Mouse (Mus musculus): ENCODE data around the gene Tmem131. TPM values are rescaled to one million over a fixed set of nuclear protein-coding genes. Genes with fewer than 3 reads are reported as not detected.
"Not testable (repeated sequence)": the region's sequence is repeated elsewhere in the genome, so short reads cannot be mapped to it uniquely, and the experiment has no call there.

Gene Tmem131
- polyA plus RNA-seq, 1 experiment = 12.2 TPM

GRCm38 (mm10) chr1:36896423-36896822, 47.0 kb downstream of the Tmem131 start:
- no peak overlapping the region for H3K4me3 ChIP-seq
- H3K79me2 ChIP-seq (ENCODE audit: control insufficient read depth, insufficient read depth) = peaks cover 66% of the 10 kb centered on the region
- TF ChIP-seq TCF3 (IDR thresholded peaks at IDR 0.05; ENCODE audit: insufficient read length, low read depth) (no peak), CEBPB (IDR thresholded peaks at IDR 0.05; ENCODE audit: insufficient read depth, poor library complexity, severe bottlenecking) (no peak), MYOG (IDR thresholded peaks at IDR 0.05; ENCODE audit: control insufficient read depth in 1 of 3, insufficient read depth in 1 of 3, insufficient read length in 2 of 3, low read depth in 2 of 3) (no peak), USF1 (IDR thresholded peaks at IDR 0.05; ENCODE audit: low read depth) (no peak), REST (IDR thresholded peaks at IDR 0.05; ENCODE audit: insufficient read depth, insufficient read length) (no peak), MYOD1 (IDR thresholded peaks at IDR 0.05; ENCODE audit: control insufficient read depth in 1 of 3, insufficient read length in 2 of 3, low read depth in 2 of 3) (no peak), POLR2AphosphoS2 (IDR thresholded peaks at IDR 0.05; ENCODE audit: insufficient read length, low read depth) (no peak), E2F4 (IDR thresholded peaks at IDR 0.05; ENCODE audit: insufficient read depth) (no peak), TCF12 (IDR thresholded peaks at IDR 0.05; ENCODE audit: insufficient read depth, poor library complexity, severe bottlenecking) (no peak), SRF (IDR thresholded peaks at IDR 0.05; ENCODE audit: control insufficient read depth, insufficient read length, low read depth) (no peak), MAX (IDR thresholded peaks at IDR 0.05; ENCODE audit: low read depth) (no peak), POLR2A (IDR thresholded peaks at IDR 0.05; ENCODE audit: insufficient read length, low read depth) (no peak)
- no peaks in the 10 kb centered on the region for H3K36me3 ChIP-seq (ENCODE audit: control insufficient read depth, insufficient read depth)
- no peak overlapping the region for H3ac ChIP-seq (ENCODE audit: control insufficient read depth, insufficient read length)
- H3K4me2 ChIP-seq (ENCODE audit: low read depth) = no peak overlapping the region
- no peaks in the 10 kb centered on the region for H3K27me3 ChIP-seq (ENCODE audit: control insufficient read depth, insufficient read depth, insufficient read length)

- no peak overlapping the region for H3ac ChIP-seq (ENCODE audit: control insufficient read depth, insufficient read length)
- H3K27me3 ChIP-seq (ENCODE audit: control insufficient read depth, insufficient read depth, insufficient read length) = no peaks in the 10 kb centered on the region
- no peak overlapping the region for H3K4me2 ChIP-seq (ENCODE audit: low read depth)
- peak; percentile 70 for TF ChIP-seq REST (IDR thresholded peaks at IDR 0.05; ENCODE audit: insufficient read depth, insufficient read length)
- TF ChIP-seq MAX (IDR thresholded peaks at IDR 0.05; ENCODE audit: low read depth) = no peak
- H3K36me3 ChIP-seq (ENCODE audit: control insufficient read depth, insufficient read depth) = no peaks in the 10 kb centered on the region
- no peak overlapping the region for H3K4me3 ChIP-seq
- peaks cover 67% of the 10 kb centered on the region for H3K79me2 ChIP-seq (ENCODE audit: control insufficient read depth, insufficient read depth)
These were observed 48.0 kb downstream of the Tmem131 start for GRCm38 (mm10) chr1:36895452-36895851.

GRCm38 (mm10) chr1:36894136-36894535, 49.3 kb downstream of the Tmem131 start:
- H3K4me3 ChIP-seq = no peak overlapping the region
- no peak for TF ChIP-seq POLR2A (IDR thresholded peaks at IDR 0.05; ENCODE audit: insufficient read length, low read depth)
- TF ChIP-seq TCF12 (IDR thresholded peaks at IDR 0.05; ENCODE audit: insufficient read depth, poor library complexity, severe bottlenecking) = no peak
- no peak for TF ChIP-seq REST (IDR thresholded peaks at IDR 0.05; ENCODE audit: insufficient read depth, insufficient read length)
- no peak for TF ChIP-seq TCF3 (IDR thresholded peaks at IDR 0.05; ENCODE audit: insufficient read length, low read depth)
- no peak for TF ChIP-seq MYOG (IDR thresholded peaks at IDR 0.05; ENCODE audit: control insufficient read depth in 1 of 3, insufficient read depth in 1 of 3, insufficient read length in 2 of 3, low read depth in 2 of 3)
- no peak for TF ChIP-seq POLR2AphosphoS2 (IDR thresholded peaks at IDR 0.05; ENCODE audit: insufficient read length, low read depth)
- TF ChIP-seq SRF (IDR thresholded peaks at IDR 0.05; ENCODE audit: control insufficient read depth, insufficient read length, low read depth) = no peak
- TF ChIP-seq CEBPB (IDR thresholded peaks at IDR 0.05; ENCODE audit: insufficient read depth, poor library complexity, severe bottlenecking) = no peak
- no peak for TF ChIP-seq USF1 (IDR thresholded peaks at IDR 0.05; ENCODE audit: low read depth)
- TF ChIP-seq MYOD1 (IDR thresholded peaks at IDR 0.05; ENCODE audit: control insufficient read depth in 1 of 3, insufficient read length in 2 of 3, low read depth in 2 of 3) = no peak
- H3ac ChIP-seq (ENCODE audit: control insufficient read depth, insufficient read length) = no peak overlapping the region
- no peak overlapping the region for H3K4me2 ChIP-seq (ENCODE audit: low read depth)
- no peaks in the 10 kb centered on the region for H3K36me3 ChIP-seq (ENCODE audit: control insufficient read depth, insufficient read depth)
- peaks cover 57% of the 10 kb centered on the region for H3K79me2 ChIP-seq (ENCODE audit: control insufficient read depth, insufficient read depth)
- no peaks in the 10 kb centered on the region for H3K27me3 ChIP-seq (ENCODE audit: control insufficient read depth, insufficient read depth, insufficient read length)

- H3K79me2 ChIP-seq (ENCODE audit: control insufficient read depth, insufficient read depth) = peaks cover 53% of the 10 kb centered on the region
- H3K36me3 ChIP-seq (ENCODE audit: control insufficient read depth, insufficient read depth); H3K4me3 ChIP-seq; H3K27me3 ChIP-seq (ENCODE audit: control insufficient read depth, insufficient read depth, insufficient read length); H3K4me2 ChIP-seq (ENCODE audit: low read depth); H3ac ChIP-seq (ENCODE audit: control insufficient read depth, insufficient read length): not testable (repeated sequence)
These were observed 49.7 kb downstream of the Tmem131 start for GRCm38 (mm10) chr1:36893720-36894119.

GRCm38 (mm10) chr1:36893146-36893545, 50.3 kb downstream of the Tmem131 start:
- no peak overlapping the region for H3ac ChIP-seq (ENCODE audit: control insufficient read depth, insufficient read length)
- no peak overlapping the region for H3K4me3 ChIP-seq
- peaks cover 48% of the 10 kb centered on the region for H3K79me2 ChIP-seq (ENCODE audit: control insufficient read depth, insufficient read depth)
- H3K27me3 ChIP-seq (ENCODE audit: control insufficient read depth, insufficient read depth, insufficient read length) = no peaks in the 10 kb centered on the region
- TF ChIP-seq E2F4 (IDR thresholded peaks at IDR 0.05; ENCODE audit: insufficient read depth) (no peak), TCF12 (IDR thresholded peaks at IDR 0.05; ENCODE audit: insufficient read depth, poor library complexity, severe bottlenecking) (no peak), CEBPB (IDR thresholded peaks at IDR 0.05; ENCODE audit: insufficient read depth, poor library complexity, severe bottlenecking) (no peak), MAX (IDR thresholded peaks at IDR 0.05; ENCODE audit: low read depth) (no peak), USF1 (IDR thresholded peaks at IDR 0.05; ENCODE audit: low read depth) (no peak), MYOG (IDR thresholded peaks at IDR 0.05; ENCODE audit: control insufficient read depth in 1 of 3, insufficient read depth in 1 of 3, insufficient read length in 2 of 3, low read depth in 2 of 3) (no peak), POLR2A (IDR thresholded peaks at IDR 0.05; ENCODE audit: insufficient read length, low read depth) (no peak), POLR2AphosphoS2 (IDR thresholded peaks at IDR 0.05; ENCODE audit: insufficient read length, low read depth) (no peak), SRF (IDR thresholded peaks at IDR 0.05; ENCODE audit: control insufficient read depth, insufficient read length, low read depth) (no peak), REST (IDR thresholded peaks at IDR 0.05; ENCODE audit: insufficient read depth, insufficient read length) (no peak), MYOD1 (IDR thresholded peaks at IDR 0.05; ENCODE audit: control insufficient read depth in 1 of 3, insufficient read length in 2 of 3, low read depth in 2 of 3) (no peak), TCF3 (IDR thresholded peaks at IDR 0.05; ENCODE audit: insufficient read length, low read depth) (no peak)
- no peak overlapping the region for H3K4me2 ChIP-seq (ENCODE audit: low read depth)
- no peaks in the 10 kb centered on the region for H3K36me3 ChIP-seq (ENCODE audit: control insufficient read depth, insufficient read depth)

Data from myocyte (in vitro differentiated cells).